Mouse (Mus musculus) thymus, adult 2 months (tissue): Measurements from ENCODE around the gene Strbp. TPM values are rescaled to one million over a fixed set of nuclear protein-coding genes. Genes with fewer than 3 reads are reported as not detected.

Source experiments
- DNase-seq: peaks from one replicate; pipeline ENCODE4 v3.0.0; 2021
- H3K27ac ChIP-seq: fragments of 200-500 bp; 2 replicates; pipeline ENCODE4 v1.5.1; 2012; ENCODE audit warnings: low read length, control low read depth; ENCODE audit not compliant: control insufficient read depth, insufficient read depth
- H3K27me3 ChIP-seq: fragments of 200-500 bp; 2 replicates; pipeline ENCODE4 v1.6.1; 2012; ENCODE audit warnings: mild to moderate bottlenecking, low read length, moderate library complexity, mixed read lengths; ENCODE audit not compliant: control insufficient read depth, insufficient read depth
- H3K36me3 ChIP-seq: fragments of 200-500 bp; 2 replicates; pipeline ENCODE4 v1.6.1; 2012; ENCODE audit warnings: mild to moderate bottlenecking, low read length, moderate library complexity; ENCODE audit not compliant: control insufficient read depth, insufficient read depth
- H3K4me1 ChIP-seq: fragments of 200-500 bp; replicated peaks from 2 replicates; pipeline ENCODE4 v1.6.1; 2012; ENCODE audit warnings: low read length; ENCODE audit not compliant: control insufficient read depth, insufficient read depth
- H3K4me3 ChIP-seq: fragments of 200-500 bp; 2 replicates; pipeline ENCODE4 v1.5.1; 2012; ENCODE audit warnings: mild to moderate bottlenecking, low read length, control low read depth, moderate library complexity; ENCODE audit not compliant: control insufficient read depth, insufficient read depth
- CTCF ChIP-seq: fragments of 200-500 bp; IDR thresholded peaks from 2 replicates; pipeline ENCODE4 v1.5.1; 2012; ENCODE audit warnings: mild to moderate bottlenecking, control low read depth, low read length, moderate library complexity, borderline replicate concordance; ENCODE audit not compliant: control insufficient read depth, poor library complexity, insufficient read depth; ENCODE audit errors: extremely low read depth
- POLR2A ChIP-seq: fragments of 200-500 bp; IDR thresholded peaks from 2 replicates; pipeline ENCODE4 v1.6.1; 2012; ENCODE audit warnings: mild to moderate bottlenecking, low read length, control low read depth, moderate library complexity; ENCODE audit not compliant: control insufficient read depth, poor library complexity, insufficient read depth; ENCODE audit errors: extremely low read depth
- WGBS: fragments of 180-500 bp; shearing (Covaris S2); methylation state at CpG from one replicate; pipeline ENCODE4 v1.1.7; 2018; 5-methylcytosine and 5-hydroxymethylcytosine counted together
- polyA plus RNA-seq: library from polyadenylated mRNA; depleted of rRNA; stranded (reverse); fragments of >200 nt; gene quantifications from 2 replicates; pipeline ENCODE4 v1.2.3, GENCODE M21; 2012

The Strbp gene
- polyA plus RNA-seq, 1 experiment: 10.6 TPM

DNA sequence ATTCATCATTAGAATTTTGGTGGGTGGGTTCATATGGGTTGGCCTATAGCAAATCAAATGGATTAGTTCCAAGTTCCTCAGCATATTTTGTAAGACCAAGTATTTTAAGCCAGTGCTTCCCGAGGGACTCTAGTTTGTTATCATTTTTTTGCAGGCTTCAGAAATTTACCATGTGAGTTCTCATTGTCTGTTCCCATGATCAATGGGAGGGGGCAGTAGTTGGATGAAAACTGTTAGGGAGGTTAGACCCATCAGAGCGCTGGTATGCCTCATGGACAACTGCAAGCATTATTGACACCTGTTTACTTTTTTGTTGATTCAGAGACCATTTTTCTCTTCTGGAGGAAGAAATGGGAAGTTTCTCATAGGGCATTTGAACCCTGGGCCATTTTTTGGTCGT, 172.0 kb downstream of the Strbp start:
- WGBS: 90% methylated on average over 3 of the region's 3 CpGs
- Histone ChIP-seq H3K27me3 (no peaks in the 10 kb centered on the region), H3K36me3 (peaks cover 11% of the 10 kb centered on the region), H3K4me1 (no peaks in the 10 kb centered on the region), H3K27ac (no peak overlapping the region), H3K4me3 (no peak overlapping the region)
- TF ChIP-seq POLR2A (no peak), CTCF (no peak)
- no peak for DNase-seq

DNA sequence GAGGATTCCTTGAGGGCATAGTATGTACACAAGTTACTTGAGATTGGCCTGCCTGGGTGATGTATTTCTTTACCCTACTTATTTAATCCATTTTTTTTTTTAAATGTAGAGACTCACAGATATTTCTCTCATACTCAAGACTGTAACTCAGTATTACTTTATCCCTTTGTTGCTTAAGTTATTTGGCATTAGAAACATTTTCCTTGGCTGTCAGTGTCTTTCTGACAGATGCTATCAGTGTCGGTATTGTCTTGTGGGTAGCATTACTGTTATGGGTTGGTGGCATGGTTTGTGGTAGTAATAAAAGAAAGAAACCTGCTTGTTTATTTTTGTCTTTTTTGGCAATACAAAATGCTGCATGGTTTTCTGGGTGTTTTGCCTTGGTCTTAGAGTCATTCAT, 172.9 kb downstream of the Strbp start:
- Histone ChIP-seq H3K27me3 (no peaks in the 10 kb centered on the region), H3K4me1 (no peaks in the 10 kb centered on the region), H3K36me3 (peaks cover 11% of the 10 kb centered on the region), H3K4me3 (no peak overlapping the region), H3K27ac (no peak overlapping the region)
- 89% methylated on average over 1 of the region's 1 CpGs for WGBS
- DNase-seq: no peak
- no peak for TF ChIP-seq POLR2A
- TF ChIP-seq CTCF: no peak

DNA sequence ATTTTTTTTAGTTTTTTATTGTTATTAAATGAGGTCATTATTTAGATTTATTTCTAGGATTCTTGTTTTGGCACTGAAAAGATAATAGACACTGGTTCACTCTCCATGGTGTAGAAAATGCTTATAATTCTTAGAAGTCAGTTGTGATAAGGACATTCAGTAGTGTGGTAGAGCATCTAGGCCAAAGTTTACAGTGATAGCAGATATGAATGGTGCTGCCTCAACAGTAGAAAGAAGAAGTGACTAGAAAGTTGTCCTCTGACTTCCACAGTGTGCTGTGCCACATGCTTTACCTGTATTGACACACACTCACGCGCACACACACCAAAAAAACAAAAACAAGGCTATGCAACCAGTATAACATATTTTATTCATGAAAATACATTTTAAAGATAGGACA, 174.3 kb downstream of the Strbp start:
- Histone ChIP-seq H3K27me3 (no peaks in the 10 kb centered on the region), H3K36me3 (peaks cover 9% of the 10 kb centered on the region), H3K4me1 (no peaks in the 10 kb centered on the region), H3K4me3 (no peak overlapping the region), H3K27ac (no peak overlapping the region)
- WGBS: 99% methylated on average over 2 of the region's 2 CpGs
- no peak for TF ChIP-seq POLR2A
- TF ChIP-seq CTCF: no peak
- no peak for DNase-seq

DNA sequence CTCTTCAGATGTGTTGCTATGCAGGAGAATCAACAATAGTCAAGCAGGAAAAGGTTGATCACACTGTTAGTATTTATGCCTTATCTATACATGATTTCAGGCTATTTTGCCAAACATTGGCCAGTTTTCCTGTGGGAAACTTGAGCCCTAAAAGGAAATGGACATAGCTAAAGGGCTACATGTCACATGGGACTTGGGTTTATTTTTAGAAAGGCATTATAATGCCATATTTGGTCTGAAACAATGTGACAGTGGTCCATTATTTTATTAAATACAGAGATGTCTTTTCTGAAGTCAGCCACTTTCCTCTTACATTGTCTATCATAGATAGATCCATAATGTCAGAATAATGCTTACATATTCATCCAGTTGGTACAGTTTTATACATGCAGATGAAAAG, 176.1 kb downstream of the Strbp start:
- H3K27me3 ChIP-seq: no peaks in the 10 kb centered on the region
- H3K36me3 ChIP-seq: no peaks in the 10 kb centered on the region; the same call in 1 of the 2 replicates
- no peak overlapping the region for H3K4me3 ChIP-seq
- DNase-seq: no peak
- H3K27ac ChIP-seq: no peak overlapping the region
- TF ChIP-seq CTCF (no peak), POLR2A (no peak)
- no peaks in the 10 kb centered on the region for H3K4me1 ChIP-seq

DNA sequence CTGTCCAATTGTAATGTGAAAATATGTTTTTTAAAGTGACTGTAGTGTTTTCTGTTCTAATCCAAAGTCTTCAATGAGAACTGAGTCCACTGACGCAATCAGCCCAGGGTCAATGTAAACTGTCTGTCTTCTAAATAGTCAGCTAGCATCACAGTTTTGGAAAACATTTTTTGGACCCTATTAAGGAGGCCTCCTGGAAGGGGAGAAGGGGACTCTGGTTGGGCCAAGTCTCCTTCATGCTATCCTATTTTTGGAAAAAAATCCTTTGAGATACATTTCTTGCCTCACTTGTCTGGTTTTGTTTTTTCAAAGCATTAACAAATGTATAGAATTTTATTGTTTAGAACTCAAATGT, 184.4 kb downstream of the Strbp start:
- H3K27ac ChIP-seq: no peak overlapping the region
- no peak for TF ChIP-seq CTCF
- TF ChIP-seq POLR2A: no peak
- no peaks in the 10 kb centered on the region for H3K27me3 ChIP-seq
- WGBS: 91% methylated on average over 1 of the region's 1 CpGs
- H3K36me3 ChIP-seq: no peaks in the 10 kb centered on the region; the same call in 1 of the 2 replicates
- no peak for DNase-seq
- no peaks in the 10 kb centered on the region for H3K4me1 ChIP-seq
- H3K4me3 ChIP-seq: no peak overlapping the region

DNA sequence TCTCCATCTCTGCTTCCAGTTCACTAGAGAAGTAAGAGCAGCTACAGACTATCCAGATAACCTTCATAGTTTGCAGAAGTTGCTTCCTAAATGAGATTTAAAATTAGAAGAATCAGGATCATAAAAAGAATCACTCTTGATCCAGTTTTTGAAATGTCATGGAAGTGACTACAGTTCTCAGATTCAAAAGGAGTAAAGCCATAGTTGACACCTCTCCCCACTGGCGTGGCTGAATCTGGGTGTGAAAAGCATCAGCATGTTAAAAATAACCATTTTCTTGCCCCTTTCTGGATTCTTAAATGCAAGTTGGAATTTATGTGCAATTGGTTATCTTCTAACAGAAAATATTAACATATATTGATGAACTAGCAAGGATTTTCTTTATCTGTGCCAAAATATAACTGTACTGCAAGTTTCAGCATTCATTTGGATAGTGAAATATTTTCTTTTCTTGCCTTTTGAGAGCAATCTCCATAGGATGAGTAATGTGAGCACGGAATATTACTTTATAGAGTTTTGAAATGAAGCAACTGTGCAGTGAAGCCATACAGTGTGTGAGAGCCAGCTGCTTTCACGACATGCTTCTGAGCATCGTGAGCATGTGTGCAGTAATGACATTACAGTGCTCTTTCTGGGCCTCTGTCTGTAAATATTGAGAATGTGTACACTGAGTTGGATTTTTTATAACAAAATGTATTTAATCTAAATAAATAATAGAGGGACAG, 184.9 kb downstream of the Strbp start:
- 95% methylated on average over 4 of the region's 4 CpGs for WGBS
- Histone ChIP-seq H3K4me1 (no peaks in the 10 kb centered on the region), H3K4me3 (no peak overlapping the region), H3K27me3 (no peaks in the 10 kb centered on the region), H3K36me3 (no peaks in the 10 kb centered on the region; the same call in 1 of the 2 replicates), H3K27ac (no peak overlapping the region)
- no peak for DNase-seq
- TF ChIP-seq CTCF: no peak
- TF ChIP-seq POLR2A: no peak
